In genomic region chr15:98762670-98763529, GRCm38 (mm10) we compare ENCODE assay signal across 7 mouse cellular contexts. TPM values are rescaled to one million over a fixed set of nuclear protein-coding genes. Genes with fewer than 3 reads are reported as not detected.
A peak's percentile ranks its signal among the peaks of the same experiment; 100 is the strongest.
DNase-seq lines count a peak whose midpoint lies in the region; ATAC-seq and TF ChIP-seq lines count a peak whose summit lies in the region.

TSS of gene Arf3 (minus strand) at chr15:98763214.

- peak; percentile 97 for DNase-seq in adrenal gland, postnatal 25 days
- peak; percentile 96 to 97 for DNase-seq in heart, adult 18-20 months
- peak; percentile 98 for DNase-seq in kidney, adult 2 months
- peak; percentile 85 to 98 for DNase-seq in spleen, adult 2 months (ENCODE audit: low read depth in 1 of 2, low spot score in 2 of 2)

- WGBS in embryonic facial prominence, embryonic 12.5 days = under 1% methylated on average over 76 of the region's 76 CpGs
- 1% methylated on average over 71 of the region's 76 CpGs for WGBS in kidney, adult 2 months
- WGBS in limb, embryonic 12.5 days = under 1% methylated on average over 73 of the region's 76 CpGs
- WGBS in midbrain, embryonic 15.5 days = under 1% methylated on average over 69 of the region's 76 CpGs
- 1% methylated on average over 61 of the region's 76 CpGs for WGBS in spleen, adult 2 months

- ATAC-seq in embryonic facial prominence, embryonic 12.5 days (ENCODE audit: insufficient number of reproducible peaks, insufficient read depth, low FRiP score, low TSS enrichment) = peak; percentile 91
- peak; percentile 85 for ATAC-seq in limb, embryonic 12.5 days (ENCODE audit: insufficient number of reproducible peaks, insufficient read depth, low FRiP score, low TSS enrichment, low read depth)
- ATAC-seq in midbrain, embryonic 15.5 days (replicated peaks) = peak; percentile 97

- TF ChIP-seq CTCF in kidney, adult 2 months (conservative IDR thresholded peaks at IDR 0.05; ENCODE audit: insufficient read depth, insufficient read length, low read depth, low read length) = no peak
- no peak for TF ChIP-seq CTCF in spleen, adult 2 months (IDR thresholded peaks at IDR 0.05; ENCODE audit: extremely low read depth, insufficient read depth, insufficient read length, insufficient replicate concordance)

- H3K36me3 ChIP-seq in embryonic facial prominence, embryonic 12.5 days = peaks cover 15% of the 10 kb centered on the region; the same call in 1 of the 2 replicates
- H3K36me3 ChIP-seq in kidney, adult 2 months (ENCODE audit: control insufficient read depth, insufficient read depth, low read length) = no peaks in the 10 kb centered on the region
- H3K36me3 ChIP-seq in limb, embryonic 12.5 days = peaks cover 29% of the 10 kb centered on the region
- H3K36me3 ChIP-seq in midbrain, embryonic 15.5 days (replicated peaks) = no peaks in the 10 kb centered on the region
- H3K36me3 ChIP-seq in spleen, adult 2 months (ENCODE audit: control insufficient read depth, insufficient read depth, low read length) = no peaks in the 10 kb centered on the region

- H3K4me1 ChIP-seq in embryonic facial prominence, embryonic 12.5 days = peaks cover 18% of the 10 kb centered on the region
- H3K4me1 ChIP-seq in kidney, adult 2 months (ENCODE audit: control insufficient read depth, insufficient read depth, low read length) = peaks cover 7% of the 10 kb centered on the region; the same call in 1 of the 2 replicates
- peaks cover 17% of the 10 kb centered on the region for H3K4me1 ChIP-seq in limb, embryonic 12.5 days (replicated peaks)
- peaks cover 28% of the 10 kb centered on the region for H3K4me1 ChIP-seq in midbrain, embryonic 15.5 days
- peaks cover 6% of the 10 kb centered on the region for H3K4me1 ChIP-seq in spleen, adult 2 months (ENCODE audit: control insufficient read depth, insufficient read depth, insufficient read length)

- peaks cover 6% of the 10 kb centered on the region; the same call in 1 of the 2 replicates for H3K27me3 ChIP-seq in embryonic facial prominence, embryonic 12.5 days
- H3K27me3 ChIP-seq in kidney, adult 2 months (replicated peaks; ENCODE audit: control insufficient read depth, insufficient read depth, low read length) = no peaks in the 10 kb centered on the region
- peaks cover 11% of the 10 kb centered on the region for H3K27me3 ChIP-seq in limb, embryonic 12.5 days
- peaks cover 13% of the 10 kb centered on the region for H3K27me3 ChIP-seq in midbrain, embryonic 15.5 days (replicated peaks)
- no peaks in the 10 kb centered on the region for H3K27me3 ChIP-seq in spleen, adult 2 months (ENCODE audit: control insufficient read depth, insufficient read depth, low read length)

- H3K4me2 ChIP-seq in embryonic facial prominence, embryonic 12.5 days (replicated peaks) = peak within 1 kb of the TSS; percentile 89
- peak within 1 kb of the TSS; percentile 73 for H3K4me2 ChIP-seq in limb, embryonic 12.5 days
- peak within 1 kb of the TSS; percentile 69 for H3K4me2 ChIP-seq in midbrain, embryonic 15.5 days

- H3K27ac ChIP-seq in embryonic facial prominence, embryonic 12.5 days = peak within 1 kb of the TSS; percentile 86
- peak within 1 kb of the TSS; percentile 54 for H3K27ac ChIP-seq in kidney, adult 2 months (ENCODE audit: insufficient read depth, low read depth, low read length)
- peak within 1 kb of the TSS; percentile 83 for H3K27ac ChIP-seq in limb, embryonic 12.5 days
- H3K27ac ChIP-seq in midbrain, embryonic 15.5 days = peak within 1 kb of the TSS; percentile 93
- H3K27ac ChIP-seq in spleen, adult 2 months (ENCODE audit: insufficient read depth, low read length) = peak within 1 kb of the TSS; percentile 81

- H3K9ac ChIP-seq in embryonic facial prominence, embryonic 12.5 days = peak within 1 kb of the TSS; percentile 89
- H3K9ac ChIP-seq in limb, embryonic 12.5 days (replicated peaks) = peak within 1 kb of the TSS; percentile 85
- peak within 1 kb of the TSS; percentile 93 for H3K9ac ChIP-seq in midbrain, embryonic 15.5 days

- TF ChIP-seq POLR2A in kidney, adult 2 months (IDR thresholded peaks at IDR 0.05; ENCODE audit: low read depth, low read length) = no peak
- peak; percentile 79 for TF ChIP-seq POLR2A in spleen, adult 2 months (IDR thresholded peaks at IDR 0.05; ENCODE audit: low read depth, low read length)

- peak within 1 kb of the TSS; percentile 98 for H3K4me3 ChIP-seq in embryonic facial prominence, embryonic 12.5 days
- peak within 1 kb of the TSS; percentile 93 for H3K4me3 ChIP-seq in kidney, adult 2 months (ENCODE audit: insufficient read depth, low read depth, low read length)
- peak within 1 kb of the TSS; percentile 99 for H3K4me3 ChIP-seq in limb, embryonic 12.5 days (replicated peaks)
- H3K4me3 ChIP-seq in midbrain, embryonic 15.5 days = peak within 1 kb of the TSS; percentile 99
- H3K4me3 ChIP-seq in spleen, adult 2 months (ENCODE audit: extremely low read depth, insufficient read depth, insufficient read length) = peak within 1 kb of the TSS; percentile 92

- no peaks in the 10 kb centered on the region for H3K9me3 ChIP-seq in embryonic facial prominence, embryonic 12.5 days
- H3K9me3 ChIP-seq in limb, embryonic 12.5 days = no peaks in the 10 kb centered on the region
- no peaks in the 10 kb centered on the region for H3K9me3 ChIP-seq in midbrain, embryonic 15.5 days

RNA-seq across cellular contexts. Expression of gene Arf3, which starts in this region (rescaled TPM):
- 118 and 138 TPM in 2 replicates for total RNA-seq in adrenal gland, postnatal 25 days (2021)
- 51.2 and 52.1 TPM in 2 replicates for polyA plus RNA-seq in embryonic facial prominence, embryonic 12.5 days (2016; fragmentation: Nextera tagmentation; extraction: Ambion mirVana)
- 10 to 100 TPM; 17.8 to 21.5 TPM for total RNA-seq in heart, adult 18-20 months (2021)
- polyA plus RNA-seq in kidney, adult 2 months (2012; rRNA removed) = 114 and 143 TPM in 2 replicates
- polyA plus RNA-seq in limb, embryonic 12.5 days (2016; fragmentation: Nextera tagmentation; extraction: Ambion mirVana) = 46.5 and 54.1 TPM in 2 replicates
- polyA plus RNA-seq in midbrain, embryonic 15.5 days (2015; fragmentation: Nextera tagmentation; extraction: Ambion mirVana) = 103 and 106 TPM in 2 replicates
- polyA plus RNA-seq in spleen, adult 2 months (2012; rRNA removed) = 65.2 and 70.5 TPM in 2 replicates

Comparison
In these comparisons a context has a peak if more than half of its experiments do, and no peak if none do; other contexts are left out.
1. Peak in every context shown above with its lines: DNase-seq, ATAC-seq, H3K4me3 ChIP-seq and H3K27ac ChIP-seq.